Mouse (Mus musculus) urinary bladder, postnatal 25 days (tissue): ENCODE measurements at regions not wholly inside any gene's neighbourhood (a gene's known extent, or its start where the extent isn't known, plus 50 kb on each side); places are given as distances from the start of the nearest gene placed in this dataset.
"Not testable (repeated sequence)": the region's sequence is repeated elsewhere in the genome, so short reads cannot be mapped to it uniquely, and the experiment has no call there.

ENCODE experiments used
- DNase-seq: peaks from one replicate; pipeline ENCODE4 v3.0.0; 2022; ENCODE audit warnings: low spot score

DNA sequence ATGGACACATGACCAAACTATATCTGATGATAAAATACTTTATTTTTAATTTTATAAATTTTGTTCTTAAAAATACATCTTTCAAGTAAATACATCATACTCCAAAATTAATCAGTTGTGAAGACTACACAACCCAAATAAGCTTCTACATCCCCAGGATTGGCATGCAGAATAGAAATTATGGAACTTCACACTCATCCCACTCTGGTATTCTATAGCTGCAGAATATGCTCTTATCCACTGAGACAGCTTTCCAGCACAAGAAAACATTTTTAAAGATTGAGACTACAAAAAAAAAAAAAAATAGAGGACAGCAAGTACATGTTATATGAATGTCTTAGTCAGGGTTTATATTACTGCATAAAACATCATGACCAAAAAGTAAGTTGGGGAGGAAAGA is 94.4 kb downstream of the Gm11232 start:
- DNase-seq, result no peak

DNA sequence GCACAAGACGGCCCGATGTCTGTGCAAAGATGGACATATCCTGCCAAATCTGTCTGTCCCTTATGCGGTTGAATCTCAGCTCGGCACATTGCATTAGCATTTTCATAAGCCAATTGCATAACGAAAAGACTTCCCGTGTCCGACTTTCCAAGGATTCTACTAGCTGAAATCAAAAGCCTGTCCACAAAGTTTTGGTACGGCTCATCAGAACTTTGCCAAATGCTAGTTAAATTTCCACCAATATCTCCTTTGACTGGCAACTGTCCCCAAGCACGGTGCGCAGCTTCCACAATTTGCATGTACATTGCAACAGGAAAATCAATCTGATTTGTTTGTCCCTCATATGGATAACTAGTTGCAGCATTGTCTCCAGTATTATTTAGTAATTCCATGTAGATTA is 117.2 kb downstream of the Gm11232 start:
- DNase-seq, result no peak

DNA sequence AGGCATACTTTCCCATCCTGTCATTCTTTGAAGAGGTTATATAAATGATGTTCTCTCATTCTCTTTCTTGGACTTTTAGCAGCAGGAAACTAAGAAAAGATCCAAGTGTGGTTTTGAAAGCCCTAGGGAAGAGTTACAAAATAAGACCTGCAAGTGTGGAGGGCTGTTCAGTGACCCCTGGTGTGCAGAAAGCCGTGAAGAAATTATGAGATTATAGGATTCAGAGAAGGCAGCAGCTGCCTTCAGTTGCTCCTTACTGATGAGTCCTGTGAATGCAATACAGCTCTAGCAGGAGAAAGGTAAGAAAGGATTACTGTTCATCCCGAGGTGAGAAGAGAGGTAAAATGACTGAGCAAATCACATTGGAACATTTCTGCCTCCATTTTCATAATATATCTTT is 130.7 kb downstream of the Gm11232 start:
- DNase-seq, result no peak

DNA sequence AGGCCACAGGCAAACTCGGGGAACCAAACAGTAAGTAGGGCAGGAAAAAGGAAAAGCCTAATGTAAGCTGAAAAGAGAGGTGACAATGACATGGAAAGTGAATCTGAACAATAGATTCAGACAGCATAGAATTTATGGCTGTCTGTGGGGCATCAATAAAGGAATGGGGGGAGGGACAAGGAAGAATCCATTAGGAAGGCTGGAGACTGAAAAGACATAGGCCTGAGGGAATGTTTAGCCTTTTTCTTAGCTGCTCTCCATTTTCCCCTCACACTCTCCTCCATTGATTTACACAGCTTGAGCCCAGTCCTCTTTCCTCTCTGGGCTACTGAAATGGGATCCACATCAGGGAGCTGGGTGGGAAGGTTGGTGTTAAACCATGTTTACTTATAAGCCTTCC is 131.1 kb downstream of the Gm11232 start:
- no peak for DNase-seq

DNA sequence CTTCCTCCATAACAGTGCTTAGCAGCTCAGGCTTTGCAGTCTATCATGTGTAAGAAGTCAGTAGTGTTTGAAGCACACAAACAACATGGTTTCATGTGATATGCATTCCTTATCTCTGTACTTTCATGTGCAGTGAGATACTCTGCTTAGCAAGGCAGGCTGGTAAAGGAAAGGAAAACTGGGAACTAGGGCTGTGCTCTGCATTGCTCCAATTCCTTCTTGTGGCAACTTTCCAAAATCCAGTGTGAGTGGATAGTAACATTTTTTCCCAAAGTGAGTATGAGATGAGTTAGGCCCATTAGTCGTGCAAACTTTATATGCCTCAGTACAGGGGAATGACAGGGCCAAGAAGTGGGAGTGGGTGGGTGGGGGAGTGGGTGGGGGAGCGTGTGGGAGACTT is 133.0 kb downstream of the Gm11232 start:
- no peak for DNase-seq

DNA sequence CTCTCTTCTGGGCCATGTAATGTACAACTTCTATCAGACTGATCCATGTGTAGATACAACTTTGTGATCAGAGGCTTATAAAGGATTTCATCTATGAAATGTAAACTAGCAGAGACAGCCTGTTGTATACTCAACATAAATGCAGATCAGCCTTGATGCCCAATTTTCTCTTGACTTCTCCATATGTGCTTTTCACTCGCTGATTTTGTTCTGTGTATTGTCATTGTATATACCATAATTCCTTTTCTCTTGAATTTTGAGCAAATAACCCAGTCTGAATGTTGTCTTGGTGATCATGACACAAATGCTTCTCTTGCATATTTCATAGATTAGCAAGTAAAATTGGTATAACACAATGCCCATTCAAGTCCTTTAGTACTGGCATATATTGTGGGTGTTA is 144.0 kb downstream of the Gm11232 start:
- DNase-seq, result no peak

DNA sequence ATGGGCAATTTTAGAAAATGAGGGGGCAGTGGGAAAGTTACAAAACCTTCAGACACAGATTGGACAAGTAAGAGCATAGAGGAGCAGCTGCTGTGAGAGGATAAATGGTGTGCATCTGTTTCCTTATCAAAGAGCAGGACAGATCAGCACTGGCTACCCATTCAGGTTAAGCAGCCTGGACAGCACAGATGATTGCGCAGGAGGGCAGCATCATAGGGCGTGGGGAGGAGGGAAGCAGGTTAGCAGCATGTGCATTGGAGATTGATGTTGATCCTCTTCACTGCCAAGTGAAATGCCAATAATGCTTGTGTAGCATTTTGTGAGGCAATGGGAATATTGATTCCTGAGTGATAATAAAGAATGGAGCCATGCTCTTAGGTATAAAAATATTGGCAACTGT is 171.9 kb downstream of the Gm11232 start:
- no peak for DNase-seq

DNA sequence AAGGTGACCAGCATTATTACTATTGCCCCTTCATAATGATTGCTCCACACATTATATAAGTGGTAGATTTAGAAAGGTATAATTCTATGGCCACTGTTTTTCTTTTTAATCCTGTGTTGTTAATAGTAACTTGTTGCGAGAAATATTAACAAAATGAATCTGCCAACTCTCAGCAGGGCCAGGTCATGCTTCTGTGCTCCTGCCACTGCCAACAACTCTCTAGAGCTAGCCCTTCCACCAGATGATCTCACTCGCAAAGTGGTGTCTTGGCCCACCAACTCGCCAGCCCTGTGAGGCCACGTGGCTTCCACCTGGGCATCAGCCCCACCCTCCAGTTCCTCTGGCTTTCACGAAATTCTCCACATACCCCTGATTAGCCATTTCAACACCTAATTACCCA is 197.1 kb downstream of the Gm11232 start:
- no peak for DNase-seq

DNA sequence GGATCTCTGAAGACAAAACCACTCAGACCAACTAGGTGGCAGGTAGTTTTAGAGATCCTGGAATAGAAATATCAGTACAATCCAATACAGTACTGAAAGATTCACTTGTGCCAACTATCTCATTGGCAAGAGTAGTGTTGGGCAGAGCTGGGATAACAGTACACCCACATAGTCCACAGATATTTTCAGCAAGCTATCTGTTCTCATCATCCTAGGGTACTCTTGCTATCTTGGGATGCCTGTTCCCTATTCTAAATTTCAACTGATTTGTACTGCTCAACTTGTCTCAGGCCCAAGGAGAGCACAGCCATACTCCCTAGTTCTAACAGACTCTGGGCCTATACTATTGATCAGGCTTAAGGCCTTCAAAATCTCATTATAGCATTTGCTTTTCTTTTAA is 218.6 kb downstream of the Gm11232 start:
- no peak for DNase-seq

DNA sequence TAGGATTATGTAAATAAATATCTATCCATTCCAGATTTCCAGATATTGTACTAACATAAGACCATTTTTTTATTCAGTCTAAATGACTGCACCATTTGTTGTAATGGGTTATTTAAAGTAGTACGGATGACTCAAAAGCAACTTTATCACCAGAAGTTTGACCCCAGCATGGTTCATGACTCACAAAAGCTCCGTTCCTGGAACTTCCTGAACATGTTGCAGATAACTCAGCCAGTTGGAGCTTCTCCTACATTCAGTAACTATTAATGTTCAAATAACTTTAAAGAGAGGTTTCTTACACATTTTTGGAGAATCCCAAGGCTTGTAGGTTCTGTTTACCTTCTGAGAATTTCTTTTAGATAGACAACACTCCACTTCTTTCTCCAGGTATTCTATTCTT is 219.8 kb downstream of the Gm11232 start:
- DNase-seq, result no peak

DNA sequence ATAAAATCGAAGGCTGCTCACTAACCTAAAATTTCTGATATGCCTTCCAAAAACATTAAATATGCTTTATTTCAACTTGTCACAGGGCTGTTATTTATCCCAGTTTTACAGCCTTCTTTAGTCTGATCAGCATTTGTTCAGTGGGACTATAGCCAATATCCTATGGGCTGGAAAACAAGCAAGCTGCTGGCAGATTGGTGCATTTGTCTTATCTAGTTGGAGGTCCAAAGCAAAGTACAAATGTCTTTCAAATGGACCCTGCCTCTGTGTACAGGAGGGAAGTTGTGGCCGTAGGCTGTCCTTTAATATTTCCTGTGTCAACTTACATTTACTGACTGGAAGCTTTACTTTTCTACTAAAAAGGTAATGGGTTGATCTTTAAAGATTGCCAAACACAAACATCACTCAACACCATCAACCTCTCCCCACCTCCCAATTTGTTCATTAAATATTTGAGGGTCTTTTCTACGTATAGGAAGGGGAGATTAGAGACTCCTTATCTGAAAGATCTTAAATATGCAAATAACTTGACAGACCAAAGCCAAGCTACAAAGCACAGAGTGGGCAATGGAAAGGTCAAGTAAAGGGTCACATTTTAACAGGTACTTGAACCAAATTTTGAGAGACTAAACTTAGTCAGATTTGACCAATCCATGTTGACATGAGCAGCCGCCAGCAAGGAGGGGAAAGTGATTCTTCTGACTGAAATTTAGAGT is 233.4 kb downstream of the Gm11232 start:
- DNase-seq, result no peak

DNA sequence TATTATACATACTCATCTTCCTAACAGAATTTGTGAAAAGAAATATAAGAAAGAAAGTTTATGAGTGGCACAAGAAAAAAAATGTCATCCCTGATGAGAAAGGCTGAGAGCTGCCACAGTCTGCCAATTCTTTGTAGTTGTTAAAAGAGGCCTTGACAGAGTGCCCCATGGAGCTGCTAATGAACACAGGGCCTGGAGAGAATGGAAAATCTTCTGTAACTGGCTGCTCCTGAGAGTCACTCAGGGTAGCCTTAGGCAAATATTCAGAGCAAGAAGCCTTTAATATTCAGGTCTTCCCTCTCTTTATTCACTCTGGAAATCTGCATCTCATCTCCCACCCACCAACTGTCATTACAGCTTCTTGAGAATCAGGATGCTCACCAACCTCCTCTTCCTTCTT is 237.0 kb downstream of the Gm11232 start:
- DNase-seq, result no peak

DNA sequence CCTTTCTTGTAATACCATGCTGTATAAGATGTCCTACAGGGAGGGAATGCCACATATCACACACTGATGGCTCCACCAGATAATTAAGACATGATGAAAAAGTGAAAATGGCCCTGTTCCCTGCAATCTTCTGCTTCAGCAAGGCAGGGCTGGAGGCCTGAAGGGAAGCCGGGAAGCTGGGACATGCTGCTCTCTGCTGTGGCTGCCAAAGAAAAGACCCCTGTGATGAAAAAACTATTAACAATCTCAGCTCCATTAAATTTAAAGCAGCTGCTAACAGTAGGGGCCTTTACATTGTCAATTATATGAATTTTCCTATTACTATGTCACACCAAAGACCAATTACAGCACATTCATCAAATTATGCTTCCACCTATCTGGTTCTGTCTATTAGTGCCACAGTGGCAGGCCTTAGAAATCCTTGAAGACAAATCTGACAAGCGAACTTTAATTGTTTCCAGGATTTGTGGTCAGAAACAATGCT is 239.8 kb downstream of the Gm11232 start:
- DNase-seq, result no peak

DNA sequence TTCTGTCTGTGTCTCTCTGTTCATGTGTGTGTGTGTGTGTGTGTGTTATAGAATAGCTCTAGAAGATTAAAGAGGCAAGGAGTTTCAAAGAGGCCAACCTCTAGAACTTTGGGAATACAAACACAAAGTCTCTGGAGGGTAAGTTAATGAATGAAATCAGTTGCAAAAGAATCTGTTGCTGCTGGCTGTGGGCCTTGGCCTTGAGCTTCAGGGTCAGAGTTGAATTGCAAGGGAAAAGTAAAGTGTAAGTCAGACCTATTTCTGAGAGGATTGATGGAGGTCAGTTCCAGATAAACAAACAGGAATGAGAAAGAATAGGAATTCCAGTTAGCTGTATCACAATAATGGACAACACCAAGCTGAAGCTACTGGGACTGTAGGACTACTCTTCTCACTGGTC is 250.9 kb downstream of the Gm11232 start:
- no peak for DNase-seq

DNA sequence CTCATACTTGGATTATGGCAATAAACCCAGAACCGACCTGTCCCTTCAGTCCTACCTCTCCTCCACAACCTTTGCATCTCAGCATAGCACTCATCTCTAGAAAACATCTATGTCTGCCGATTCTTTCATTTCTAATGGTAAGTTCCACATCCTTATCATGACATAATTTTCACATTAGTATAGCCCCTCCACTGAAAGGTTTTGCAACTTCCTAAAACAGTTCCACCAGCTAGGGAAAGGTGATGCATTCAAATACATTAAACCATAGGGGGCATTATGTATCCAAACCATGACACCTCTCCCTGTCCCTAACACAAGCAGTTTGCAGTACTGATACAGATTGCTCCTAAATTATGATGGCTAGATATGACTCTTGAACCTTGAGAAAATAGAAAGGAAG is 268.0 kb downstream of the Gm11232 start:
- DNase-seq, result no peak

DNA sequence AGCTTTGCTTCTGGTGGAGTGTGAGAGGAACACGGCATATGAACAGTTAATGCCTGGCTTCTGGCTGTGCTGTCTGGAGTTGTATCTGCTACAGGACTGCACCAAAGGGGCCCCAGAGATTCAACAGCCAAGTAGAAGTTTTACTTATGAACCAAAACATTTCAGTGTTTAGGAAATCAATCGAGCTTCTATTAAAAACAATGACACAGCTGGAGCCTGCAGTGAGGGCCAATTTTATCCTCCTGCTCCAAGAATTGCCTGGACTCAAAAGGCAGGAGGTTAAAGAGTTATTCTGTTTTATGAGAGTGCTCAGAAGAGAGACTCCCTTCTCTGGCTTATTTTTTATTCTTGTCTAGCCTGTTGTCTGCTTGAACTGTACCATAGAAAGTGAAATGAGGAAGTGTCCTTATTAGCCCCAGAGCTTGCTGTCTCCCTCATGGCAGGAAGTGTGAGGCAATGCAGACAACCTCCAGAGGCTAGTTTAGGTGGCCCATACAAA is 269.1 kb downstream of the Gm11232 start:
- DNase-seq, result no peak

DNA sequence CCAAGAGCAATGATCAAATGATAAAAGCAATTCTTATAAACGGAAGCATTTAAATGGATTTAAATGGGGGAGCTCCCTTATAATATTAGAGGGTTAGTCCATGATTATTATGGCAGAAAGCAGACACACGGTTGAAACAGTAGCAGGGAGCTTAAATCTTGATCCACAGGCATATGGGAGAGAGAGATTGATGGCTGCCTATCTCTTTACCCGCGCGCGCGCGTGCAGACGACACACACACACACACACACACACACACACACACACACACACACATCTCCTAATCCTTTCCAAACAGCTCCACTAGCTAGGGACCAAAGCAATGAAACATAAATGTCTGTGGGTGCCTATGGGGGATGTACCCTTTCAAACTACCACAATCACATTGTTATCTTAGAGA is 269.7 kb downstream of the Gm11232 start:
- DNase-seq, result no peak

DNA sequence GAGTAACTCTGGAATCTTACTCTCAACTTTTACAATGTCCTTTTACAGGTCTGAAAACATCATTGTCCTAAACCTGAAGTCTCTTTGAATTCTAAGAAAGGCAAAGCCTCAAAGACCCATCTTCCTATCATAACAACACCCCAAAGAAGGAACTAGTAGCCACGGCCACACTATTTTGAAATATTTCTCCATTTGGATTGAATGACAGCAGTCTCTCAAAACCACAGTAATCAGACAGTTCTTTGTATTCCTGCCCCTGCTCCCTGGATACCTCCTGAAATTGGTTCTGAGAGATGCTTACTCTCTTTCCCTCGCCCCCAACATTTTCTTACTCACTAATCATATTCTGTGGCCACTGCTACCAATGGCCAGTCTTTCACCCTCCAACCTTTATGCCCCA is 276.8 kb downstream of the Gm11232 start:
- no peak for DNase-seq

DNA sequence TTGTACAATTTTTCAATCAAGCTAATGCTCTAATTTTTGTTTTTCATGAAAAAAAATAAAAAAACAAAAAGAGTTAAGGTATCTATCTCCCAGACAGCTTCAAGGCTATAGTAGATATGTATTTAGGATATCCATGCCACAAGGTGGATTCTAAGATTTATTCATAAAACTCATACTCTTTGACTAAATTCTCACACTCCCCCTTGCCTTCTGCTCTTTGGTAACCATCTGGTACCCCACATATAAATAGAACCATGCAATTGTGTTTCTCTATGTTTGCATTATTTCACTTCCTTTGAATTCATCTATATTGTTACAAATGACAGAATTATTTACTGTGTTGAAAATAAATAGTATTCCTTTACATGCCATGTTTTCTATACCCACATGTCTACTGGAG is 287.2 kb downstream of the Gm11232 start:
- no peak for DNase-seq

DNA sequence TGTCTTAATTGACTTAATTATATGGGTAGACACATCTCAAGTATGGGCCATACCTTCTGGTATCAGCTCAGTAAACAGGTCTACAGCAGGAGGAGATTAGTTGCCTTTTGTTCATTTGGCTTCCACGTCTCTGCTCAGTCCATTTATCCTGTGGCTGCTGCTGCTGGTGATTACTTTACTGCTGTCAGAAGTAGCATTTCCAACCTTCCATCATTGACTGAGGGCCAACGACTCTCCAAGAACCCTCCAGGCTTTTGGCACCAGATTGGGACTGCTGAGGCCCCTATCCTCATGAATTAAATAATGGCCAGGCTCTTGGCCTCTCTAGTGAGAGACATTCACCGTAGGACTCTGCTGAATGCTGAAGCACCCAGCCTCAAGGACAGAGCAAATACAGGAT is 303.0 kb downstream of the Gm11232 start:
- DNase-seq, result no peak

DNA sequence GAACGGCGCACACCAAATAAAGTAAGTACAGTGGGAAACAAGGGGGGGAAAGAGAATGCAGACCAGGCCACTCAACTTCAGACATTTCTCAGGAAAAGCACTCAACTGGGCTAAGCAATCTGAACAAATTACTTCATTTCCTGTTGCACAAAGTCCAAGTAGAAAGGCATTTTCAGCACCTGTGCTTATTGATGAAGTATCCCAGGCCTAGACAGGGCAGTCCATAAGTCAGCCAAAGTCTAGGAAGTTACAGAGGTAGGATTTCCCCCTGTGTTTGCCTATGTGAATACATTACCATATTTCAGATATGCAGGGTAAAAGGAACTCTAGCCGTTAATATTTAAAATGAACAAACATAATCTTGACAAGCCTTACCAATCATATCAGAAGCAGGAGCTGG is 304.3 kb downstream of the Gm11232 start:
- no peak for DNase-seq

DNA sequence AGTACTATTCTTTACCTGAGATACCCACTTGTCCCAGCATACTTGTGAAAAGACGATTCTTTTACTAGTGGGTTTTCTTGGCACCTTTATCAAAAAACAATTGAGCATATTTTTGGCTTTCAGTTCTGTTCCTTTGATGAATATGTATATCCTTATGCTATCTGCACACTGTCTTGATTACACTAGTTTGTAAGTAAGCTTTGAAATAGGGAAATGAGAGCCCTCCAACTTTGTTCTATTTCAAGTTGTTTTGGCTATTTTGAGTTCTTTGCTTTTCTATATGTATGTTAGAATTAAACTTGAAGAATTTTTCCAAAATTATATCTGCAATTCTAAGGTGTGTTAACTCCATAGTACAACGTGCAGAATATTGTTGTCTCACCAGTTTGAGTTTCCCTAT is 311.3 kb downstream of the Gm11232 start:
- DNase-seq, result no peak

DNA sequence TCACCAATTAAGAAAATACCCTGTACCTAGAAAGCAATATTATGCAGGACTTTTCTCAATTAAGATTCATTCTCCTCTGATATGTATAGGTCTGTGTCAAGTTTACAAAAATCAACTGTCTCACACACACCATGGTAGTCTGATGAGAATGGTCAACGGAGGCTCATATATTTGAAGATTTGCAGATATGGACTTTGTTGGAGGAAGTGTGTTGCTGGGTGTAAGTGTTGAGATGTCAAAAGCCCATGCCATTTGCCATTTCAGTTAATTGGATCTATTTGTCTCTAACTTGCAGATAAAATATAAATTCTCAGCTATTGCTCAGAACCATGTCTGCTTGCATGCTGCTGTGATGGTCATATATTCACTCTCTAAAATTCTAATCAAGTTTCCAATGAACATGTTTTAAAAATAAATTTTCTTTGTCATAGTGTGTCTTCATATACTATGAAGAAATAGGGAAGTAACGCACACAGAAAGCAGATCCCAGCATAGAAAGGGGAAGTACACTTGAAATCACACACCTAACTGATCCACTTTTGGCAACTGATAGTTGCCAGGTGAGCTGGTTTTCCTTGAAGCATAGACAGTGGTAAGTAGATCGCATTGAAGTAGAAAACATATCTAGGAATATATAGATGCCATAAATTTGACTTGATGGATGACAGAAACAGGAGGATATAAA is 326.4 kb downstream of the Gm11232 start:
- no peak for DNase-seq

DNA sequence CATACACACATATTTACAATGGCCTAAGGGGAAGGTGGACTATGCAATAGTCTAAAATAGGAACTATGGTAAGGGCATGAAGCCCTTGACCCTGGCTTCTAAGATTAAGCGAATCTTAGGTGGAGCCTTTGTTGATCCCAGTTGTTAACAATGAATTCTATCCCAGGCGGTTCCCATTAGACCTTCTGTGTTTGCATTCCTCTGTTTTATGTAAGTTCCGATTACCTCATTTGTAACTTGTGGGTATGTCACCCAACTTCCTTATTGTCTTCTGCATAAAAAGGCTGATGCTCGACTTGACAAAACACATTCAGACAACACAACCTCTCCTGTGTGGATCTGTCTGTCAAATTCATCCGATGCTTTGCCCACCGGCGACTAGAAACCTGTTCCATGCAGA is 335.6 kb downstream of the Gm11232 start:
- not testable (repeated sequence) for DNase-seq
